Mouse (Mus musculus) retina, embryonic 14.5 days (tissue): Measurements from ENCODE around the gene Kncn.

Experiments
- DNase-seq: peaks from one replicate; pipeline ENCODE4 v3.0.0-alpha.2; 2015; ENCODE audit warnings: low spot score

Kncn gene

DNA sequence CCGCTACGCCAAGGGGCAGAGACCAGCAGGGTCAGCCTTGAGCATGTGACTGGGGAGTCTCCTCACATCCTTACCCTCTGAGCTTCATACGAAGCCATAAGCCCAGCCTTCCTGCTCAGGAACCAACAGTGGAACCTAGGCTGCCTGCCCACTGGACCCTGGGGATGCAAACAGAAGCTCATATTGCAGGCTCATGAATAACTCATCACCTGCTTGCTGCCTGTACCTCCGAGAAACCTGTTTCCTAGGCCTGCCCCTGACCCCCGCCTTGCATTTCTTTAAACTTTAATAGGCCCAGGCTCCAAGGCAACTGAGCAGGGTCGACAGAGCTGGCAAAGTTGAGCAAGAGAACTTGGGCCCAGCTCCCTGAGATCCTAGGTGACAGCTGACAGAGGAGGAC lies at the start of gene Kncn:
Gene Kncn (plus strand): TSS at position 379 of the 400 bp plus-strand sequence.
- no peak for DNase-seq

DNA sequence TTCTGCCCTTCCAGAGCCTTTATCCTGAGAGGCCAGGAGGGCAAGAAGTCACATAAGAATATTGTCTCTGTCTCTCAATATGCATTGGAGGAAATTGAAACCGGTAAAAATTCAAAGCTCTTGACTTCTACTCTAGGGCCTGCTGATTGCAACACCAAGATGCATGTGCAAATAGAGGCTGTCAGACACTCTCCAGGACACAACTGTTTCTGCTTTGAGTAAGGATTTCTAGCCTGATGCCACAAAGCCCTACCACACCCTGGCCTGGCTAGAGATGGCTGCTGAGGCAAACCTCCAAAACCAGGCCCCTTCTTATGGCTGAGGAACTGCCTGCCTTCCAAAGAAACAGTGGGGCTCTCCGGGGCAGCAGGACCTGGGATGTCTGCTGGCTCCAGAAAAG lies 48.6 kb upstream of the Kncn start:
- no peak for DNase-seq

DNA sequence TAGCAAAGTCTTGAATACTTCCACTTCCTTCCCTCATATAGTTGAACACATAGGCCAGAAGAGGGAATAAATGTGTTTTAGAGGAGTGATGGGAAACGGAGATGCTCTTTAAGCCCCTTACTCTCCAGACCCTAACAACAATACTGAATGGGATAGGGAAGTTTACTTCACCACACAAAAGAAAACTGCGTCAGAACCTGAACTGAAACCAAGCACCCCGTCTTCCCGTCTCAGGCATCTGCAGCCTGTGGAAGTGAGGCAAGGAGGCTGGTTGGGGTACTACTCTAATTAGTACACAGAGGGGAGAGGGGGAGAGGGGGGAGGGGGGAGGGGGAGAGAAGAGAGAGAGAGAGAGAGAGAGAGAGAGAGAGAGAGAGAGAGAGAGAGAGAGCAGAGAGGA lies 46.0 kb upstream of the Kncn start:
- DNase-seq: no peak

DNA sequence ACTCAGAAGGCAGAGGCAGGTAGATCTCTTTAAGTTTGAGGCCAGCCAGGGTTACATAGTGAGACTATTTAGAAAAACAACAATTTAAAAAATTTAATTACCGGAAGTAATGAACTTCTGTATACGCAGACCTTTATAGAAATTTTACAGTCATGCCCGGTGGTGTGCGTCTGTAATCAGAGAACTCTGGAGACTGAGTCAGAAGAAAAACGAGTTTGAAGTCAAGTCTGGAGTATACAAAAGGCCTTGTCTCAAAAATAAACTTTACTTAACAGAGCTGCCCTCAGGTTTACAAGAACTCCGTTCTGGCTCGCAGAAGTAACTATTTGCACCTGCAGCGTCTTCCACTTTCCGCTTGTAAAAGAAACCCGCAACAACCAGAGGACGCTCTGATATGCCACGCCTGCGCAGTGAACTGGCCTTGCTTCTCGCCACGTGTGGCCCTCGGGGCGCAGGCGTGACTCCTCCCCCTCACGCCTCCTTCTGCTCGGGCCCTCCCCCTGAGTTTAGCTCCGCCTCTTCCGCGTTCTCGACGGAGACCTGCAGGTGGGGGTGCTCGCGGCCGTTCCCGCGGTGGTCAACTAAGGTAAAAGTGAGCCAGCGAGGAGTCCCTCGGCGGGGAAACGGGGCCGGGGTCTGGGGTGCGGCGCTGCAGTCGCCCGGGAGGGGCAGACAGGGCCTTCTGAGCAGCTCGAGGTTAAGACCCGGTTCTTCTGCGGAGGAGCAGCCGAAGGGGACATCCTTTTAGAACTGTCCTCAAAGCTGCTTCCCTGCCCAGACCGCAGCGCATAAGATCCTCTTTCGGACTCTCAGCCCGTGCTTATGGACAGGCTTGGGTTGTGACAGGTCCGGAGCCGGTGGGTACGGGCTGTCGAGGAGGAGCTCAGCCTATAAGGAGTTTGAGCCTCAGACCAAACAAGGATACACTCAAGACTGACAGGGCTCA lies 45.2 kb upstream of the Kncn start, which contains the start of gene Mknk1:
Gene Mknk1 (plus strand): TSS at position 503 of the 946 bp plus-strand sequence.
- DNase-seq: peak; percentile 94

DNA sequence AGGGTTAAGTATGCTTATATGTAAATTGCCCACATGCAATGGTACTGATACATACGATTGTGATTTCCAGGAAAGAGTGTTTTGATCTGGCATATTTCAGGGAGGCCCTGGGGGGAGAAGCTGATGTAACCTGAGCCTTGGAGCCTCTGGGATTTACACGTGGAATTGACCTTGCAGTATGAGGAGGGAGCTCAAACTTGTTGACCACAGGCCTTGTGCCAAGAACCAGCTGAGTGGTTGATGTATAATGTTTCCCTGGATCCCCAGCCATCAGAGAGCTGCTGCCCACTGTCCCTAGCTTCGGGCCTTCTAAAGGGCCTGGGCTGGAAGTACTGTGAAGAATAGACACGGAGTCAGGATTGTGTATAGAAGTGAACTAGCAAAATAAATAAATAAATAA lies 44.2 kb upstream of the Kncn start:
- DNase-seq: no peak

DNA sequence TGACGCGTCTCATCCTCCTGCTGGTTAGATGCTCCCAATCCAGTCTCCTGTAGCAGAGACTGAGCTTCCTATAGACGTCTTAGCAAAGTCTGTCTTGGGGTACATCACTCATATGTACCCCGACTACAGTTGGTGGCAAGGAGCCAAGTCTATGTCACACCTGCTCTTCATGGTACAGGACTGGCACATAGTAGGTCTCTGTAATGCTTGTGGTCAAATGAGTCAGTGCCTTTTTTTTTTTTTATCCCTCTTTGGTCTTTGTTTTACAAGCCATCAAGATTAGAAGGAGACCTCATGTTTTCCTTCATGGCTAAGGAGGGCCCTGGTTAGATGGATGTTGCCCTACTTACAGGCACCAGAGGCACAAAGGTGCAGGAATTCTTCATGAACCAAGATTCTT lies 43.4 kb upstream of the Kncn start:
- DNase-seq: no peak

DNA sequence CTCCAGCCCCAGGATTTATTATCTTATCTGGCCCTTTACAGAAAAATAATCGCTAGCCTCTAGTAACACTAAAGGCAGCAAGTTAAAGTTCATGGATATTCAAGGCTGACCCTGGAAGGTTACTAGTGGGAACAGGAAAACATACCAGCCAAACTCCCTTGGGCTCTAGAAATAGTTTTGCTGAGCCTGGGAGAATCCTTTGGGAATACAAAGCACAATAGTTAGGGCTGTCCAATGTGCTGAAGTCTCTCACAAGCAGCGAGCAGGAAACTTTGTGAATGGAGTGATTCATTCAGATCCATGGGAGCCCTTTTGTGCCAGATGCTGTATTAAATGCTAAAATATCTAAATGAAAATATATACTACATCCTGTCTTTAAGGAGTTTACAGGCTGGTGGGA lies 37.5 kb upstream of the Kncn start:
- no peak for DNase-seq

DNA sequence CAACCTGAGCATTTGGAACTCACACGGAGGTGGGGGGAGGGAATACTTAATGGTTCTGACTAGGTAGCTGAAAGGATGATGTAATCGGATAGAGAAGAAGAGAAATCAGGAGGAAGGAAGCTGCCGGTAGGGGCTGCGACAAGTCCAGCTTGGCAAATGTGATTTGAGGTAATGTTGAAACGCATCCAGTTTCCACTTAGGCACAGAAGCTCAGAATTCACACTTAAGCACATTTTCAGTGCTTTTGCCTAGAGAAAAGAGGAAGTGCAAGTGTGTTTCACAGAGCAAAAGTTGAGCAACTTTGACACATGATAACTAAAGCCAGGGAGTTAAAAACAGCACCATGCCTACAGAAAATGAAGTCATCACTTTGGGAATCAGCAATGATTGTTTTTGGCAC lies 36.8 kb upstream of the Kncn start:
- no peak for DNase-seq

DNA sequence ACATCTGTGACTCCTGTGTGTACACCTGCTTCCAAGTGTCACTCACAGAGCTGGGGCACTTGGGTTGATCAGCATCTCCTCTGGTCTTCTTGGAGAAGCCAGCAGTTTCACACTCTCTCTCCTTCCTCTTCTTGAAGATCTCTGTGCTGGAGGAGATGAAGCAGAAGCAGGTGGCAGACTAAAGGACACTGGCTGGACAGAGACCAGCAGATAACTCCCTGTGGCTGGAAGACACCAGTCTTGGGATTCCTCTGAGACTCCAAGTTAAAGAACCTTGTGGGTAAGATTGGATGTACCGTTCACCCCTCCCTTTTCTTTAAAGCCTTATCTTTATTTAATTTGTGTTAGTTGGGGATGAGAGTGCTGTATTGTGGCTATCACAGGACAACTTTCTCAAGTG lies 36.1 kb upstream of the Kncn start:
- DNase-seq: no peak

DNA sequence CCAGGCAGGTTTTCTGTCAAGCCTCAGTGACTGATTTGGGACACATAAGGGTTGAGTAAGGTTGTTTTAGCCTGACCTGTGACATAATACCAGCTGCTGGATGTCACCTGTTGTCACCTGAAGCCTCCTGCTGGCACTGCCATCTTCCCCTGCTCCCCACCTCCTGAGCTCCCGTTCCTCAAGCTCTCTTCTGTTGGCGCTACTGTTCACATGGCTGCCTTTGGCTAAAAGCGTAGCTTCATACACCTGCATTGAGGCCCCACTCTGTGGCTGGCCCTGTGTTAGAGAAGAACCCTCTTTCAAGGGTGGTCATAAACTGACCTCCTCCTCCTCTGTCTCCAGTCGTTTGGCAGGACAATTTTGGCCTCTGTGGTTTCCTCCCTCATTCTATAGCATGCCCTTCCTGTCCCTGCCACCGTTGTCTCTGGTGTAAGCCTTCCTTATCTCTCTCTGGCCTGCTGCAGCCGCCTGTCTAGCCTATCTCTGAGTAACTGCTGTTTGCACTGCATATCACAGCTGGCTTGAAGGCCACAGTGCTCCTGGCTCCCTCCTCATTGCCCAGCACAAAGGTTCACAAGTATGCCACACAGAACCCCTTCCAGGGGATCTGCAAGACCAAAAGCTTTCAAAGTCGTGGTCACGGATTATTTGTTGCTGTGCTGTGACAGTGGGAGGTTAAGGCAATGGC lies 35.1 kb upstream of the Kncn start:
- no peak for DNase-seq

DNA sequence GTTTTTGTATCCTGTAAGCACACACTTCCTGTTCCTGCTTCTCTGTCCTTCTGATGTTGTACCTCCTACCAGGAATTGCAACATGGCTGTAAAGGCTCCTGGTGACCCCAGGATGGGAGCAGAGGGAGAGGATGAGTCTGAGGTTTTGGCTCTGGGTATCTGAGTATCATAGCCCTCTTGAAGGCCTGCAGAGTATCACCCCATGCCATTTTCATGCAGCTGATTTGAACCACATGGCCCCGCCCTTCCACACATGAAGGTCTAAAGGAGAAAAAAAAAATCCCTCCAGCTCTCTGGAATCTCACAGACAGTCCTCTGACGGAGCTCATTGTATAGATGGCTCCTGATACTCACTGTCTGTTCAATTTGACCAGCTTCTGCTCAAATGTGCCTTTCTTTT lies 34.1 kb upstream of the Kncn start:
- DNase-seq: no peak

DNA sequence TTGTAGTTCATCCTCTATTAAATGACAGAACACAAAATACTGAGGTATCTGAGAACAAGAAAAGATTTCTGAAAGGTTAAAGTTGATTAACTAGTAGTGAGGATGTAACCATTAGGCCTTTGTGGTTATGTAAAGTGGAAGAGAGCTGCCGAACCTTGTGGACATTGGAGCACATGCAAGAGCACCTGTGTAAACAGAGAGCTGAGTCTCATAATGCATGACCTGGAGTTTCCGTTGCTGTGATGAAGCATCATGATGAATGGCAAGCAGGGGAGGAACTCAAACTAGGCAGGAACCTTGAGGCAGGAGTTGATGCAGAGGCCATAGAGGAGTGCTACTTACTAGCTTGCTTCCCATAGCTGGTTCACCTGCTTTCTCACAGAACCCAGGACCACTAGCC lies 33.6 kb upstream of the Kncn start:
- DNase-seq: no peak

DNA sequence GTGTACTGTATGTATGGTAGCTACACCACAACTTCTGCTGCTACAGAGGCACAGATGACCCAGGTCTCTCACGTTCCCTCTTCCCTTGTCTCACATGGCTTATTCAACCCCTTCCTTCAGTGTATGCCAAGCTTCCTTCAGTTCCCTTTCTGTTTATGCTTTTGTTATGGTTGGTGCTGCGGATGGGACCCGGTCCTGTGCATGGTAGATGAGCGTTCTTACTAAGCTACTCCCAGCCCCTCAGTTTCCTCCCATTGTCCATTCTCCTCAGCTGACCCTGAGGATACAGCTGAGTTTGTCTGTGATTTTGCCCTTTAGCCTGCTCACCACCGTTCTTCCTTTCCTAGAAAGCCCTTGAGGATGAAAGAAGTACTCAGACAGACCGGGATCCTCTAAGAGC lies 32.6 kb upstream of the Kncn start:
- DNase-seq: no peak

DNA sequence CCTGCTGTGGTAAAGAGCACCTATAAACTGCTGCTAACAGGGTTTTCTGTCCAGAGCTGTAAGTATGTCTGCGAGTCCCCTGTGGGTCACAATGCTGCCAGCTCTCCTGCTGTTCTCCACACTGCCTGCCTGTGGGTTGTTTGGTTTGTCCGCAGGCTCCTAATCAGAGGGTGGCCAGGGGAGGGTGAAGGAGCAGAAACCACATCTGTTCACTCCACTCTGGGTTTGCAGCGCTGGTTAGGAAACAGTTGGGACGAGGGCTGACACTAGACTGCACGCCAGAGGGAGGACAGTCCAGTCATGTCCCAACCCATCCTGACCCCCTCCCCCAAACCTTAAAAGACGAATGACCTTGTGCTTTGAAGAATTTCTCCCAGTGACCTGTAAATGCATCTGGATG lies 29.1 kb upstream of the Kncn start:
- no peak for DNase-seq

DNA sequence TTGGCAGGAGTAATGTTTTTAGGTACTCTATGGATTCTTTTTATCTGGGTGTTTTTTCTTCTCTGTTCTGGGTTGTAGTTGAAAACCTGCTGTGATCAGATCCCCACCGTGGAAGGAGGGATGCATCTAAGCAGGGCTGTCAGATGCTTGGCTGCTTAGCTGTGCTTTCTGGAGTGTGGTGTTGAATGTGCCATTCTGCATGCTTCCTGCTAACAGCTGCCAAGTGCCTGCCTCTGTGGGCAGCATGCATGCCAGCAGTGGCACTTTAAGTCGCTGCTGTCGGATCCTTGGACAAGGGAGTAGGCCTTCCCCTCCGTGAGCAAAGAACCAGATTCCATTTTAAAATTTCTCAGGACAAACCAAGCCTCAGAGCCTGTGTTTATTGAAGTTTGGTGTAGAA lies 28.6 kb upstream of the Kncn start:
- DNase-seq: no peak

DNA sequence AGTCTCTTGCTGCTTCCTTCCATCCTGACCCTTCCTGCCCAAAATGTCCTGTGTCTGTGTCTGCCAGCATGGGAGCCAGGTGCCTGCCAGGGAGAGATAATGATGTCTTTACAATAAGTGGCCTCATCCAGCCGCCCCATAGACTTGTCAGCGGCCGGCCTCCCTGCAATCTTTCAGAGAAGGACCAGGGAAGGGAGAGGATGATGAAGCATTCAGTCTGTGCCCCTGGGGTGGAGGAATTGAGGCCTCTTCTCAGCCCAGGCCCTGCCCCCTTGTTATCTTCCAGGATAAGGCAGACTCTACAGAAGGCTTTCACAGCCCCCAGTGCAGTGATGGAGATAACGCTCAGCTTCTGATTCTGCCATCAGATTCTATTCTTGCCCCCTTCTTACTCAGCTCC lies 27.9 kb upstream of the Kncn start:
- DNase-seq: no peak

DNA sequence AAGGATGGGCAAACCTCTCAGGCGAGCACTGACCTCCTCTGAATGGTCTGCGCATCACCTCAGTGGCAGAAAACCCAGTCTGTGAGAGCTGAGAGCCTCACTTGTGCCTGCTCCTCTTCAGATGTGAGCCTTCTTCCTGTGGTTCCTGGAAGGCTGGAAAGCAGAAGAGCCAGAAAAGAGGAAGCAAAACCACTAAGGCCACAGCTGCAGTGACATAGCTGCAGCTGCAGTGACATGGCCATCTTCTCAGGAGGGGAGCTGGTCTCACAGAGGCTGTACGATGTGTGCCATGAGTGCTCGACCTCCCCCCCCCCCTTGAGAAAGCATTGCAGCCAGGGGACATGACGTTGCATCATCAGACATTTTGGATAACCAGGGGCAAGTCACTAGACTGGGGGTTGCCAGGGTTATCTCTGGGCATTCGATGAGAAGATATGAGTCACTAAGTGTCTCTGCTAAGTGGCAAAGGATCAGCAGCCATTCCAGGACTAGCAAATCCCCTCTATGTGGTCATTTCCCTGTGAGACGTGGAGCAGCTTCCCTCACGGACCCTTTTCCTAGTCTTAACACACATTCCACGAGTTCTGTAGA lies 26.8 kb upstream of the Kncn start:
- no peak for DNase-seq

DNA sequence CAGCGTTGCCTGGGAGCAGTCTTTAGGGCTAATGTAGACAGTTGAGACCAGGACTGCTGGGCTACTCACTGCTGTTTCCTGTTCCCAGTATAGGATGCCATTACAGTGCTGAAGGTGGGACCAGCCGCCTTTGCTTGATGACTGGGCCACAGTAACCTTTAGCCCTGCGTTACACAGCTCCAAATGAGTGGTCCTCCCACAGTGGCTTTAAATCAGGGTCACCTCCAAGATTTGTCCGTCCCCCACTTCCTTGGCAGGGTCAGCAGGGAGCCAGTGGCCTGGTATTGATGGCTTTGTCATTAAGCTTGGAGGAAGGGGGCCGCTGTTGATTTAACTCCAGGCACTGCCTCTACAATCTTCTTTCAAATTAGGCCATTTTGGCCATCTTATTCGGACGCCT lies 20.8 kb upstream of the Kncn start:
- no peak for DNase-seq

DNA sequence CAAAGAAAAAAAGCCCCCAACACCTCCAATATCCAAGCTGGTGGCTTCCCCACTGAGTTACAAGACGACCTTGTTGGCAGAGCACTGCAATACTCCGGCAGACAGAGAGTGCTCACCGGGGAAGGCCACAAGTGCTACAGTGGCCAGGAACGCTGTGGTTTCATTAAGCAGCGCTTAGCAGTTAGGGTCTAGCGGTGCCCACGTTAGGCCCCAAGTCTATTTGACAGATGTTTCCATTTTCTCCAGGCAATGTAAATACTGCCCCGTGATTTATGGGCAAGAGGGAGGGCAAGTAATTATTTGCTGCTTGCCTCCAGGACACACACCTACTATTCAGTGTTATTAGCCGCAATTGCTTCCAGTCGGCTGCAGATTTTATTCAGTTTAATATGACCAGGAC lies 20.3 kb upstream of the Kncn start:
- no peak for DNase-seq

DNA sequence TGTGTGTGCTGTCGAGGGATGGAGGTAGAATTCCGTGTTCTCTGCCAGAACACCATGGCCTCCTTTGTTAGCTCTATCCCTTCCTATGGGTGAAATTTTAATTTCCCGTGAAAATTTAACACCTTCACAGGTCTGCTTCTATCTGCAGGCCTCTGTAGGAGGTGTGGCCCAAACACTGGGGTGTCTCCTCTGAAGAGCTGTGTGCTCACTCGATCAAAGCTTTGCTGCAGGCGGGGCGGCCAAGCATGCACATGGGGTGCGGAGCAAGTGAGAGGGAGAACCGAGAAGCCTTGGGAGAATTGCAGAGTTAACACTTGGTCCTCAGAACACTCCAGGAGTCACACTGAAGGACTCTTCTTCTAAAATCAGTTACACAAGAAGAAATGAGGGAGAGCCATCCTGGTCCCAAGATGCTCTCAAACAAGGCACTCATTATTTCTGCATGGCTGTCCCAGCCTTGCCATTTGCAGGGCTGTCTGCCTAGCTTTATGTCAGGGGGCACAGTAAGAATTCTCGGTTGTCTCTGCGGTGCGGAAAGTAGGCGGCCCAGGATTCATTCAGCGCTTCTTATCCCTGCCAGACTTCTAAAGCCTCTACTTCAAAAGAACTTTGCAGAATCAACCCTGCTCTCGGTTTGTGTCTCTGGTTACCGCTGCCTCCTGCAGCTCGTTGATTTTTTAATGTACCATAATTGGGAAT lies 14.5 kb upstream of the Kncn start:
- peak; percentile 67 for DNase-seq

DNA sequence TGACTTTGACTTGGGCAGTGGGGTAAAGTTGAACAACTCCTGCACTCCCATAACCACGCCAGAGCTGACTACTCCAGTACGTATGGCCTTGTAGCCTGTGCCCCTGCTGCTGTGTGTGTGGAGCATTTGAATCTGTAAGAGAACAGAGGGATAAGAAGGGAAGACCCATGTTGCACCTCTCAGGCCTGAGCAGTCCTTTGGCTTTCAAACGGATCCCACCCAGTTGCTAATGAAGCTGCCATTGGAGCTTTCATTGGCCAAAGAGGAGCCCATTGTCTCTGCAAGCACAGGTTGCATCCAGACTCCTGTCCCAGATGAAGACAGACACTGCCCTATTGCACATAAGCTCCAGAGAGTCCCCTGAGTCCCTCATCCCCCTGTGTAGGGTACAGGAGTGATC lies 11.0 kb upstream of the Kncn start:
- no peak for DNase-seq

DNA sequence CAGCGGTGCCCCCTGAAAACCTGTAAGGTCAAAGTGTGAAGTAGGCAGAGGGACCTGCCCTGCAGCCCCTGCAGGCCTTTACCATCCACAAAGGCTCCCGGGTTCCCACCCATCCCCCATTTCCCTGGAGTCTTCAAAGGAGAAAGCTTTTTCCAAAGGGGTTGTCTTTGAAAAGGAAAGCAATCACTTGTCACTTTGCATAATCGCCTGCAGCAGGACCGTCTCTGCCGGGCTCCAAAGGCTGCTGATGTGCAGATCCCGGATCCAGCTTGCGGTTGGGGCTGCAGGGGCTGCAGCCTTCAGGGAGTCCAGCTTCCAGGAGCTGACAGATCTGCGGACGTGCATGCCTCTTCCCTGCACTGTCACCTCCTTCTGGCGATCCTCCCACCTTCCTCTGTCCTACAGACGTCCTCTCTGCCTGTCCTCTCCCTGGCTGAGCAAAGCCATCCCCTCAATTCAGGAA lies 6.0 kb upstream of the Kncn start:
- DNase-seq: peak; percentile 69
